Mouse (Mus musculus) G1E-ER4 (cell line): ENCODE data around the gene Ahr. TPM values are rescaled to one million over a fixed set of nuclear protein-coding genes. Genes with fewer than 3 reads are reported as not detected.

Experiments
- GATA1 ChIP-seq: IDR thresholded peaks from one replicate; pipeline ENCODE4 v1.8.0; 2012; ENCODE audit warnings: low read length, inconsistent platforms
- polyA plus RNA-seq: library from polyadenylated mRNA; stranded (reverse); fragments of >175 nt; gene quantifications from 2 replicates; pipeline ENCODE4 v1.2.3, GENCODE M21; 2012

Ahr gene
- not detected in 2 replicates for polyA plus RNA-seq

DNA sequence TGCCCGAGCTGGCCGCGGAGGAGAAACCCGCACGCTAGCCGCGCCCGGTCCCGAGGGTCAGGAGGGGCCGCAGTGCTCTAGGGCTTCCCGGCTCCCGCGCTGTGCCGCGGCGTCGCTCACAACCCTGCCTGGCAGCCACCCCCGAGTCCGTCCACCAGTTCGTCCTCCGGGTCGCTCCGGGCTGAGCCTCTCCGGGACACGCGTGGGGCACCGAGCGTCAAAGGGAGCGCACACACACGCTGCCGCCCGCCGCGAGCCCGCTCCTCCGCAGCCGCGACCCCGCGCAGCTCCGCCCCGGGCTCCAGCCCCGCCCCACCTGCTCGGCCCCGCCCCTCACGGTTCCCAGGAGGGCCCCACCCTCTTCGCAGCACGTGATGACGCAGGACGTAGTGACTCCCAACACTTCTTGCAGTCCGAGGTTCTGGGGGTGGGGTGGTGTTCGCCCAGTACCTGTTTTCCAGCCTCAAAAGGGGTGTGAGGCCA, at the start of gene Ahr:
Gene Ahr, minus strand, starts transcription at position 285 of the 483 bp plus-strand sequence.
- no peak for TF ChIP-seq GATA1

GRCm38 (mm10) chr12:35578826-35579225, 44.0 kb upstream of the Ahr start:
- TF ChIP-seq GATA1 = no peak

GRCm38 (mm10) chr12:35576107-35576506, 41.3 kb upstream of the Ahr start:
- TF ChIP-seq GATA1 = no peak

- TF ChIP-seq GATA1 = no peak
These were observed 38.9 kb upstream of the Ahr start for GRCm38 (mm10) chr12:35573713-35574112.

- no peak for TF ChIP-seq GATA1
These were observed 28.0 kb upstream of the Ahr start for GRCm38 (mm10) chr12:35562826-35563225.

GRCm38 (mm10) chr12:35558868-35559267, 24.0 kb upstream of the Ahr start:
- no peak for TF ChIP-seq GATA1

GRCm38 (mm10) chr12:35555925-35556324, 21.1 kb upstream of the Ahr start:
- no peak for TF ChIP-seq GATA1

- TF ChIP-seq GATA1 = no peak
These were observed 19.5 kb upstream of the Ahr start for GRCm38 (mm10) chr12:35554309-35554708.

DNA sequence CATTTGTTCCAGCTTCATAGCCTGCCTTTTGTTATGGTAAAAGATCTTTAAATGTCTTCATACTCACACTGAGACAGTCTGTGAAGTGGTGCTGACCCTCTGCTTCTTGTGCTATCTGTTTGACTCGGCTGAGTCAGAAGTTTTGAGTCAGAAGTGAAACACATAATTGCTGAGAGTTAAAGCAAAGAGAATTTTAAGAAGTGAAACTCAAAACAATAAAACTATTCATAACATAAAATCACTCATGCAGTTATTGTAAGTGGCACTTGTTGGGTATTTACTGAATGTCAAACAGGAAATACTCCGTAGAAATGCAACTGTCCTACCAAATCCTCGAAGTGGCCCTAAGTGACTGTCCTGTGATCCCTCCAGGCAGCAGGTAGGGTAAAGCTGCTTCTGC, 18.3 kb upstream of the Ahr start:
- TF ChIP-seq GATA1 = no peak

GRCm38 (mm10) chr12:35550299-35550698, 15.5 kb upstream of the Ahr start:
- no peak for TF ChIP-seq GATA1

DNA sequence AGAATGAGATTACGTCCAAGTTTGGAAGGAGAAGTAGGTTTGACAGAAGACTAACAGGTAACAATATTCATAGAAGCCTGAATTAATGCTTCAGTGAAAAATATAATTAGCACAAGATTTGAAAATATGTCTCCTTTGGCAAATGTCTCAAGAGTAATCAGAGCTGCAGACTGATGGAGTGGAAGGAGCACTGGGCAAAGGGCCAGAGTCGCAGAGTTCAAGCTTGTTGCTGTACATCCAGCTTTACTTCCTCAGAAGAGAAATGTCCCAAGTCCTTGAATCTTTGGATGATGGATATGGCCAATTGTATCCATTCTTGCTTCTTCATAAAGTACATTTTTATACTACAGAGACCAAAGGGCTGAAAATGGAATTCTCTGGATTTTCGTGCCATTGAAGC, 8.0 kb upstream of the Ahr start:
- no peak for TF ChIP-seq GATA1

- TF ChIP-seq GATA1 = no peak
These were observed 4.0 kb upstream of the Ahr start for GRCm38 (mm10) chr12:35538843-35539242.

- TF ChIP-seq GATA1 = no peak
These were observed 604 bp downstream of the Ahr start for GRCm38 (mm10) chr12:35534114-35534753.

- TF ChIP-seq GATA1 = no peak
These were observed 1.1 kb downstream of the Ahr start for GRCm38 (mm10) chr12:35533748-35534113.

DNA sequence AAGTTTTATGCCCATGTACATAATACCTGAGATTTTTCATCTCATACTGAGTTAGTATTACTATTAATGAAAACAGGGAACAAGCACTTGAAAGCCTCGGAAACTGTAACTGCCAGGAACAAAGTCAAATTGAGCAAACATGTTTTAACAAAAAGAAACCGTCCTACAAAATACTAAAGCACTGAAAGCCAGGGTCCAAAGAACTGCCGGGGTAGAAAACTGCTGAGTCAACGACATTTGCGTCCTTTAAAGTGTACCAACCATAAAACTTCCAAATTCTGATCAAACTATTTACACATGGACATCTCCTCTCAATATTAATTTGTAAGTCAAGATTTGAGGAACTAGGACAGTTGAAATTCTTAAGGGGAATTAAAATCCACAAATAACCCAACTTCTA, 1.7 kb downstream of the Ahr start:
- no peak for TF ChIP-seq GATA1

- no peak for TF ChIP-seq GATA1
These were observed 2.7 kb downstream of the Ahr start for GRCm38 (mm10) chr12:35532151-35532550.

DNA sequence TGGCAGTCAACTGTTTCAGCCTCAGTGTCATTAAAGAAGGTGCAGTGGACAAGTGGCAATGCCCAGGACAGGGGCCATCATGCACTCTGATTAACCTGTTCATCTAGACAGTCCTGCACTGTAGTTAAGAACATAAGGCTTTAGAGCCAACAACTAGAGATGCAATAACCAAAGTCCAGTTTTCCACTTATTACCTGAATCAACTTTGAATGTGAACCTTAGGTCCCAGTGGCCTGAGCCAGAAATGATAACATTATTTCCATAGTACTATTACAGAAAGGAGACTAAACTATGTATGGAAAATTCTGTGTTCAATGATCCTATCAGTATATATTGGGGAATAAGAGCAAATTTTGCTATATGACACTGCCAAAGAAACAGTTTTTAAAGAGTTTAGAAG, 4.3 kb downstream of the Ahr start:
- TF ChIP-seq GATA1 = no peak

- no peak for TF ChIP-seq GATA1
These were observed 7.4 kb downstream of the Ahr start for GRCm38 (mm10) chr12:35527429-35527828.
